Mouse (Mus musculus) liver, adult 10 weeks (tissue): ENCODE results near the gene Gm21704. TPM values are rescaled to one million over a fixed set of nuclear protein-coding genes. Genes with fewer than 3 reads are reported as not detected.

Source experiments
- polyA plus RNA-seq: library from polyadenylated mRNA; stranded (reverse); fragments of 350-450 nt; fragmentation: Illumina TruSeq; extraction: RNeasy Lipid Tissue Mini Kit (QIAGEN cat#74804); gene quantifications from one replicate; pipeline ENCODE4 v1.2.3, GENCODE M21; 2014; ENCODE audit warnings: low read depth, low replicate concordance

Gene Gm21704
- not detected for polyA plus RNA-seq

DNA sequence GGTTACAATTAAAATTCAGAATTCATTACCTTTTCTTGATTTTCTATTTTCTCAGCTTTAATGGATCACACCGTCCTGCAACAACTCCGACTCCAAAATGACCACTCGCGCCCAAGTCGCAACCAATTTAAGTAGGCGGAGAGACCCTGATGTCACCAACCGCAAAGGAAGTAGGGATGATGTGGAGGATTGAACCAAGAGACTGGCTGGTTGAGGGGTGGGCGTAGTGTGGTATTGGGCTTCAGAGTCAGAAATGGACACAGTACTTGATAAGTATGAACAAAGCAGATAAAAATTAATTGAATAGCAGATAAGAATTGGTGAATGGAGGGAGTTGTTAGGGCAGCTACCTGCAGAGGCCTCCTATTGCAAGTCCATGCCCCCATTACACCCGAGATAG, at the start of gene Gm21704, which contains the start of gene Gm21708:
Gene Gm21704, minus strand, starts transcription at position 101 of the 400 bp plus-strand sequence.
Gene Gm21708, minus strand, starts transcription at position 101 of the 400 bp plus-strand sequence.

GRCm38 (mm10) chrY:3345229-3345628, 64.7 kb downstream of the Gm21704 start, which contains the start of gene Gm21693:
TSS of gene Gm21693 (minus strand) at chrY:3345329.

Other genes with a start within 250 kb of the Gm21704 start
- not detected for gene Gm21677, start 103.7 kb downstream of the Gm21704 start, polyA plus RNA-seq
- not detected for gene Gm21693, start 64.8 kb downstream of the Gm21704 start, polyA plus RNA-seq
- not detected for gene Gm21708, start within 50 bp of the Gm21704 start, polyA plus RNA-seq